25 mouse cellular contexts compared by ENCODE assay signal in genomic region chr16:65469681-65470080, GRCm38 (mm10). TPM values are rescaled to one million over a fixed set of nuclear protein-coding genes. Genes with fewer than 3 reads are reported as not detected.
A peak's percentile ranks its signal among the peaks of the same experiment; 100 is the strongest.
DNase-seq lines count a peak whose midpoint lies in the region; ATAC-seq and TF ChIP-seq lines count a peak whose summit lies in the region.
"Had no signal": no experiment of that assay in that cellular context is flagged by ENCODE, and none has a peak within 500 bp of the region (broad histone marks: within the 10 kb centered on the region; RNA-seq: fewer than 3 reads in every experiment).

No protein-coding gene starts in this region.

- H3K36me3 ChIP-seq in hindbrain, embryonic 14.5 days (replicated peaks; ENCODE audit: control insufficient read depth, insufficient read depth): no peaks in the 10 kb centered on the region
- H3K36me3 ChIP-seq in forebrain, embryonic 16.5 days (ENCODE audit: control insufficient read depth, insufficient read depth): no peaks in the 10 kb centered on the region
- H3K36me3 ChIP-seq: embryonic facial prominence, embryonic 15.5 days; forebrain, embryonic 15.5 days; heart, embryonic 12.5 days; intestine, embryonic 15.5 days had no signal

- peaks cover 17% of the 10 kb centered on the region for H3K4me1 ChIP-seq in bone marrow macrophage, adult 2 months (ENCODE audit: control insufficient read depth, insufficient read depth, low read length)
- H3K4me1 ChIP-seq in hindbrain, embryonic 14.5 days (replicated peaks; ENCODE audit: control insufficient read depth, insufficient read depth, low read length): no peaks in the 10 kb centered on the region
- H3K4me1 ChIP-seq in forebrain, embryonic 16.5 days (replicated peaks; ENCODE audit: control insufficient read depth, insufficient read depth, low read length): no peaks in the 10 kb centered on the region
- H3K4me1 ChIP-seq: embryonic facial prominence, embryonic 15.5 days; forebrain, embryonic 15.5 days; heart, embryonic 12.5 days; intestine, embryonic 15.5 days had no signal

- H3K4me3 ChIP-seq in bone marrow macrophage, adult 2 months (ENCODE audit: insufficient read depth, low read length): no peak overlapping the region
- H3K4me3 ChIP-seq in hindbrain, embryonic 14.5 days (replicated peaks; ENCODE audit: low read length): no peak overlapping the region
- H3K4me3 ChIP-seq in forebrain, embryonic 16.5 days (replicated peaks; ENCODE audit: low read length): no peak overlapping the region
- H3K4me3 ChIP-seq: embryonic facial prominence, embryonic 15.5 days; forebrain, embryonic 15.5 days; heart, embryonic 12.5 days; intestine, embryonic 15.5 days had no signal

- H3K4me2 ChIP-seq in hindbrain, embryonic 14.5 days (replicated peaks): no peak overlapping the region
- H3K4me2 ChIP-seq in forebrain, embryonic 16.5 days (ENCODE audit: low read length): no peak overlapping the region
- H3K4me2 ChIP-seq: embryonic facial prominence, embryonic 15.5 days; forebrain, embryonic 15.5 days; heart, embryonic 12.5 days; intestine, embryonic 15.5 days had no signal

- TF ChIP-seq CTCF in bone marrow macrophage, adult 2 months (IDR thresholded peaks at IDR 0.05; ENCODE audit: low read depth, low read length): no peak

- H3K9ac ChIP-seq in hindbrain, embryonic 14.5 days: no peak overlapping the region
- no peak overlapping the region for H3K9ac ChIP-seq in forebrain, embryonic 16.5 days (replicated peaks; ENCODE audit: low read depth, low read length)
- H3K9ac ChIP-seq: embryonic facial prominence, embryonic 15.5 days; forebrain, embryonic 15.5 days; heart, embryonic 12.5 days; intestine, embryonic 15.5 days had no signal

- DNase-seq in adipocyte (ENCODE audit: low spot score): peak; percentile 19
- no peak for DNase-seq in hindbrain, embryonic 14.5 days (ENCODE audit: low spot score)
- DNase-seq: adrenal gland, adult 8-10 months; adrenal gland, postnatal 36 days; cerebellum, adult 11 months; cerebellum, adult 8-10 months; gastrocnemius, postnatal 14 days; kidney, adult 2 months had no signal

- 76% methylated on average over 4 of the region's 4 CpGs for WGBS in hindbrain, embryonic 14.5 days
- WGBS in forebrain, embryonic 16.5 days: 79% methylated on average over 4 of the region's 4 CpGs

- peak; percentile 71 for ATAC-seq in granulocyte monocyte progenitor cell, adult 5-6 weeks (replicated peaks; ENCODE audit: poor library complexity, severe bottlenecking)
- peak; percentile 55 for ATAC-seq in megakaryocyte progenitor cell, adult 5-6 weeks (replicated peaks; ENCODE audit: poor library complexity)
- ATAC-seq in hindbrain, embryonic 14.5 days (ENCODE audit: low FRiP score): no peak
- ATAC-seq in forebrain, embryonic 16.5 days: no peak
- ATAC-seq: forebrain, embryonic 15.5 days; hindbrain, postnatal 0 days; intestine, embryonic 15.5 days had no signal

- H3K27ac ChIP-seq in bone marrow macrophage, adult 2 months (ENCODE audit: insufficient read depth, low read depth, low read length): peak overlapping the region; percentile 66
- H3K27ac ChIP-seq in hindbrain, embryonic 14.5 days: no peak overlapping the region
- H3K27ac ChIP-seq in forebrain, embryonic 16.5 days (ENCODE audit: low read length): no peak overlapping the region
- H3K27ac ChIP-seq: embryonic facial prominence, embryonic 15.5 days; forebrain, embryonic 15.5 days; hindbrain, postnatal 0 days; intestine, embryonic 15.5 days had no signal

- H3K9me3 ChIP-seq in hindbrain, embryonic 14.5 days (ENCODE audit: control insufficient read depth, low read length): no peaks in the 10 kb centered on the region
- no peaks in the 10 kb centered on the region for H3K9me3 ChIP-seq in forebrain, embryonic 16.5 days (ENCODE audit: control insufficient read depth, low read length)
- H3K9me3 ChIP-seq: embryonic facial prominence, embryonic 15.5 days; forebrain, embryonic 15.5 days; heart, embryonic 12.5 days; intestine, embryonic 15.5 days had no signal

- TF ChIP-seq POLR2A in bone marrow macrophage, adult 2 months (IDR thresholded peaks at IDR 0.05; ENCODE audit: borderline replicate concordance, low read depth, low read length): no peak

- H3K27me3 ChIP-seq in hindbrain, embryonic 14.5 days (ENCODE audit: control insufficient read depth, insufficient read depth, low read length): no peaks in the 10 kb centered on the region
- H3K27me3 ChIP-seq in forebrain, embryonic 16.5 days (replicated peaks; ENCODE audit: control insufficient read depth, insufficient read depth, low read length): no peaks in the 10 kb centered on the region
- H3K27me3 ChIP-seq: embryonic facial prominence, embryonic 15.5 days; forebrain, embryonic 15.5 days; heart, embryonic 12.5 days; intestine, embryonic 15.5 days had no signal

RNA-seq across cellular contexts. Expression of gene Pou1f1, which starts 50.6 kb away (rescaled TPM):
- polyA plus RNA-seq in bone marrow macrophage, adult 2 months (2012; ENCODE audit: insufficient read depth, insufficient read length, missing spikeins): not detected in 2 replicates
- total RNA-seq in granulocyte monocyte progenitor cell, adult 5-6 weeks (2014; fragmentation: Nextera tagmentation): not detected in 2 replicates
- not detected in 2 replicates for total RNA-seq in granulocyte monocyte progenitor cell, adult 5-6 weeks (2017)
- total RNA-seq in megakaryocyte progenitor cell, adult 5-6 weeks (2015): not detected in 2 replicates
- total RNA-seq in megakaryocyte progenitor cell, adult 5-6 weeks (2017): not detected in 2 replicates
- not detected in 2 replicates for polyA plus RNA-seq in hindbrain, embryonic 14.5 days (2014; fragmentation: Nextera tagmentation; extraction: Ambion mirVana)
- polyA plus RNA-seq in forebrain, embryonic 16.5 days (2015; fragmentation: Nextera tagmentation; extraction: Ambion mirVana): not detected in 2 replicates
- total RNA-seq: adrenal gland, postnatal 36 days; ES-E14; gastrocnemius, adult 18-20 months; gastrocnemius, postnatal 14 days; heart, adult 8-10 months; heart, postnatal 25 days; hindbrain, postnatal 0 days had no signal
- polyA plus RNA-seq: embryonic facial prominence, embryonic 11.5 days; embryonic facial prominence, embryonic 15.5 days; forebrain, embryonic 11.5 days; forebrain, embryonic 15.5 days; gonadal fat pad, adult 2 months; heart, embryonic 12.5 days; heart, embryonic 16.5 days; hindbrain, postnatal 0 days; intestine, embryonic 15.5 days; kidney, adult 2 months had no signal

Comparison
In these comparisons a context has a peak if more than half of its experiments do, and no peak if none do; other contexts are left out.
1. ATAC-seq: peak in granulocyte monocyte progenitor cell, adult 5-6 weeks (single experiment) and megakaryocyte progenitor cell, adult 5-6 weeks (single experiment); none in hindbrain, embryonic 14.5 days (single experiment) and forebrain, embryonic 16.5 days (single experiment).